Mouse (Mus musculus) spleen, adult 2 months (tissue): ENCODE results near the gene Dst. TPM values are rescaled to one million over a fixed set of nuclear protein-coding genes. Genes with fewer than 3 reads are reported as not detected.
"Not testable (repeated sequence)": the region's sequence is repeated elsewhere in the genome, so short reads cannot be mapped to it uniquely, and the experiment has no call there.

Source experiments
- DNase-seq, 2 experiments: peaks; one replicate each; pipeline versions ENCODE4 v3.0.0 to v3.0.0-alpha.2; 2012 to 2021; ENCODE audit warnings: low spot score in 2 of 2, low read depth in 1 of 2
- H3K27ac ChIP-seq: fragments of 200-500 bp; 2 replicates; pipeline ENCODE4 v1.5.1; 2012; ENCODE audit warnings: low read length, inconsistent platforms; ENCODE audit not compliant: insufficient read depth
- H3K27me3 ChIP-seq: fragments of 200-500 bp; 2 replicates; pipeline ENCODE4 v1.6.1; 2012; ENCODE audit warnings: mild to moderate bottlenecking, moderate library complexity, low read length, inconsistent platforms; ENCODE audit not compliant: control insufficient read depth, insufficient read depth
- H3K36me3 ChIP-seq: fragments of 200-500 bp; 2 replicates; pipeline ENCODE4 v1.6.1; 2012; ENCODE audit warnings: mild to moderate bottlenecking, low read length, inconsistent platforms; ENCODE audit not compliant: control insufficient read depth, insufficient read depth
- H3K4me1 ChIP-seq: fragments of 200-500 bp; 2 replicates; pipeline ENCODE4 v1.6.1; 2011; ENCODE audit warnings: inconsistent platforms; ENCODE audit not compliant: control insufficient read depth, insufficient read depth, insufficient read length
- H3K4me3 ChIP-seq: fragments of 200-500 bp; 2 replicates; pipeline ENCODE4 v1.5.1; 2011; ENCODE audit warnings: mild to moderate bottlenecking, inconsistent platforms; ENCODE audit not compliant: insufficient read depth, insufficient read length; ENCODE audit errors: extremely low read depth
- CTCF ChIP-seq: fragments of 200-500 bp; IDR thresholded peaks from 2 replicates; pipeline ENCODE4 v1.5.1; 2011; ENCODE audit warnings: mild to moderate bottlenecking, inconsistent platforms; ENCODE audit not compliant: insufficient read depth, insufficient read length, insufficient replicate concordance; ENCODE audit errors: extremely low read depth
- POLR2A ChIP-seq: fragments of 200-500 bp; IDR thresholded peaks from 2 replicates; pipeline ENCODE4 v1.6.1; 2011; ENCODE audit warnings: low read depth, low read length, inconsistent platforms
- WGBS: fragments of 180-500 bp; shearing (Covaris S2); methylation state at CpG from one replicate; pipeline ENCODE4 v1.1.7; 2018; 5-methylcytosine and 5-hydroxymethylcytosine counted together
- polyA plus RNA-seq: library from polyadenylated mRNA; depleted of rRNA; stranded (reverse); fragments of >200 nt; gene quantifications from 2 replicates; pipeline ENCODE4 v1.2.3, GENCODE M21; 2012

Gene Dst
- polyA plus RNA-seq, 1 experiment: 7.6 TPM

DNA sequence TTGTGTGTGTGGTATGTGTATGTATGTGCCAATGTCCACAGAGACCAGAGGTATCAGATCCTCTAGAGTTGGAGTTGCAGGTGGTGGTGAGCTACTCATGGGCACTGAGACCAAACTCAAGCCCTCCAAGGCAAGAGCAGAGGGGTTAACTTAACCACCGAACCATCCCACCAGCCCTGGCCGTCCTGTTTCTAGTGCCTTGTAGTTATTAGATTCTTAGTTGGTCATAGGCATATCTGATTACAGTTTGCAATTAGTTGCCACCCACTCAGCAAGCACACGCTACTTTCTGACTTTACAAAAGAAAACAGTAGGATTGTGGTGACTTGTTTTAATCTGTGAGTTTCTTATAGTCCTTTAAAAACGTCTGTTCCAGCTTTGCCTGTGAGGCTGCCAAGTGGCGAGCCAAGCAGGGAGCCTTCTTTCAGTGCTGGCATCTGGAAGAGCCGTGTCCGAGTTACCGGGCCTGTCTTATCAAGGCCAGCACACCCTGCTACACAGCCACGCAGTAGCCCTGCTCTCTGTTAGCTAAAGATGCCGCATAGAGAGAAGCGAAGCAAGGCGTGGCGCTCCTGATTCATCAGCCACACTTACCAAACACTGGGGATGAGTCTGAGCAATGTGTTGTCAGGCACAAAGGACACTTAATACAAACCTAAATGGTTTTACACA, 392.4 kb downstream of the Dst start:
- Histone ChIP-seq H3K27ac (no peak overlapping the region), H3K36me3 (no peaks in the 10 kb centered on the region), H3K27me3 (no peaks in the 10 kb centered on the region), H3K4me1 (no peaks in the 10 kb centered on the region), H3K4me3 (no peak overlapping the region)
- TF ChIP-seq POLR2A: no peak
- TF ChIP-seq CTCF: no peak
- DNase-seq: no peak
- WGBS: 85% methylated on average over 13 of the region's 13 CpGs

DNA sequence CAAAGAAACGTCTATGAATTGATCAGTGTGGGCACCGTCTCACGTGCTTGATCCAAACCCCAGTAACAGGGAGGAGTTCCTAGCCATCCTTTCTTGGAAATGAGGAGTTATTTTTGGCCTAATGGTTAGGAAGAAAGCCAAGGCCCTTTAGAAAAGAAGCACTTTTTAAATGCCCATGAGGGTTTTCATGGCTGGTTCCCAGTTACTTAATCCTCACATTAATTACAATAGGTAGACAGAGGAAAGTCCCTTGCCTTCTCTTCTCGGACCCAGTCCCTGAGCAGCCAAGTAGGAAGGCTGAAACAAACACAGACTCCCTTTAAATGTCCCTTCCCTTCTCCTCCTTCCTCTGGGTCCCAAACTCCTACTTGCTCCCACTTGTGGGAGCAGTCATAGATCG, 396.2 kb downstream of the Dst start:
- no peak for TF ChIP-seq POLR2A
- TF ChIP-seq CTCF: no peak
- H3K4me3 ChIP-seq: no peak overlapping the region
- no peak for DNase-seq
- 84% methylated on average over 5 of the region's 5 CpGs for WGBS
- H3K27ac ChIP-seq: no peak overlapping the region
- H3K36me3 ChIP-seq: no peaks in the 10 kb centered on the region
- no peaks in the 10 kb centered on the region for H3K27me3 ChIP-seq
- H3K4me1 ChIP-seq: no peaks in the 10 kb centered on the region

DNA sequence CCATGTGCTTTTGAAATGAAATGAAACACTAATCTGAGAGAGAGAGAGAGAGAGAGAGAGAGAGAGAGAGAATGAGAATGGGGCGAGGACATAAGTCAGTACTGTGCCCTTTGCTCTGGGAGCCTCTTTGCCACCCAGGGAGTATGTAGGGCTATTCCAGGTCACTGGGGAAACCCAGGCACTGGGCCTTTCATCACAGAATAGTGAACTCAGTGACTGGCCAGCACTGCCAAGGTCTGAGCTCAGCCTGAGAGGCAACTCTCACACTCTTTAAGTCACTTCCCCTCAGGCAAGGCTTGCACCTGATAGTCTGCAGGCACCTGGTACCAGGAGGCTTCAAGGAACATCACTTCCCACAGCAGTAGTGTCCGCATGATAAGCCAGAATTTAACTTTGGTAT, 398.7 kb downstream of the Dst start:
- no peak for DNase-seq
- WGBS: 83% methylated on average over 2 of the region's 2 CpGs
- H3K4me1 ChIP-seq: no peaks in the 10 kb centered on the region
- no peak overlapping the region for H3K4me3 ChIP-seq
- no peak overlapping the region for H3K27ac ChIP-seq
- TF ChIP-seq POLR2A: no peak
- TF ChIP-seq CTCF: no peak
- H3K36me3 ChIP-seq: no peaks in the 10 kb centered on the region
- no peaks in the 10 kb centered on the region for H3K27me3 ChIP-seq

- Histone ChIP-seq H3K36me3 (no peaks in the 10 kb centered on the region), H3K27me3 (no peaks in the 10 kb centered on the region), H3K4me3 (no peak overlapping the region), H3K4me1 (no peaks in the 10 kb centered on the region), H3K27ac (no peak overlapping the region)
- no peak for DNase-seq
- 94% methylated on average over 15 of the region's 15 CpGs for WGBS
- no peak for TF ChIP-seq POLR2A
- TF ChIP-seq CTCF: no peak
Measured at GRCm38 (mm10) chr1:34307191-34307590, 399.2 kb downstream of the Dst start.

GRCm38 (mm10) chr1:34308841-34309240, 400.8 kb downstream of the Dst start:
- not testable (repeated sequence) for H3K4me3 ChIP-seq, DNase-seq, H3K4me1 ChIP-seq, H3K36me3 ChIP-seq, H3K27ac ChIP-seq, H3K27me3 ChIP-seq
- 87% methylated on average over 3 of the region's 3 CpGs for WGBS

DNA sequence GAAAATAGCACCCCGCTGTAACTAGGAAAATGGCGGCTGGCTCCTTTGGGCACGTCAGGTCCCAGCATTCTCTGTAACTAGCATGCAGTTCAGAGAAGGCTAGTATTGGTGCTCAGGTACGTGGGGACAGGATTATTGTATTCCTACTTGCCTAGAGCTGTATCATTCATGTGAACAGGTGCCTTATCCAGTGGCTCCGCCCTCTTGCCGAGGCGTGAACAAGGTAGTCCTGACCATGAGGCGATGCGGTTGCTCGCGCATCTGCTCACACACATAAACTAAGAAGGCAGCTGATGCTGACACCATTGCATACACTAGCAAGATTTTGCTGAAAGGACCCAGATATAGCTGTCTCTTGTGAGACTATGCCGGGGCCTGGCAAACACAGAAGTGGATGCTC, 401.4 kb downstream of the Dst start:
- Histone ChIP-seq H3K27ac (no peak overlapping the region), H3K4me3 (no peak overlapping the region), H3K27me3 (no peaks in the 10 kb centered on the region), H3K36me3 (no peaks in the 10 kb centered on the region), H3K4me1 (no peaks in the 10 kb centered on the region)
- DNase-seq: no peak
- TF ChIP-seq POLR2A (no peak), CTCF (no peak)
- 97% methylated on average over 12 of the region's 12 CpGs for WGBS

- DNase-seq: no peak
- WGBS: 74% methylated on average over 8 of the region's 8 CpGs
- no peak for TF ChIP-seq POLR2A
- no peak for TF ChIP-seq CTCF
- H3K36me3 ChIP-seq: no peaks in the 10 kb centered on the region
- no peak overlapping the region for H3K27ac ChIP-seq
- H3K27me3 ChIP-seq: no peaks in the 10 kb centered on the region
- H3K4me3 ChIP-seq: no peak overlapping the region
- H3K4me1 ChIP-seq: no peaks in the 10 kb centered on the region
Measured at GRCm38 (mm10) chr1:34310532-34311250, 402.7 kb downstream of the Dst start.
